Mouse (Mus musculus) E14TG2a.4 (cell line): Measurements from ENCODE around the gene Gja3.

Source experiments
- H3K27me3 ChIP-seq: 2 replicates; pipeline ENCODE4 v1.6.1; 2014; ENCODE audit warnings: low read length, control low read depth; ENCODE audit not compliant: insufficient read depth
- H3K36me3 ChIP-seq: 2 replicates; pipeline ENCODE4 v1.6.1; 2014; ENCODE audit warnings: low read length, control low read depth; ENCODE audit not compliant: insufficient read depth
- H3K4me1 ChIP-seq: replicated peaks from 2 replicates; pipeline ENCODE4 v1.6.1; 2014; ENCODE audit warnings: low read depth, low read length, control low read depth
- H3K4me3 ChIP-seq: replicated peaks from 2 replicates; pipeline ENCODE4 v1.5.1; 2014; ENCODE audit warnings: mild to moderate bottlenecking, low read length
- H3K9me3 ChIP-seq: 2 replicates; pipeline ENCODE4 v1.6.1; 2014; ENCODE audit warnings: low read length, control low read depth
- CTCF ChIP-seq: conservative IDR thresholded peaks from 2 replicates; pipeline ENCODE4 v1.5.1; 2014; ENCODE audit warnings: low read length
- NANOG ChIP-seq: IDR thresholded peaks from 2 replicates; pipeline ENCODE4 v1.6.1; 2014; ENCODE audit warnings: borderline replicate concordance, low read length, mixed read lengths
- POU5F1 ChIP-seq: IDR thresholded peaks from 2 replicates; pipeline ENCODE4 v1.6.1; 2014; ENCODE audit warnings: low read length, borderline replicate concordance

Gja3 gene

GRCm38 (mm10) chr14:57057563-57058321 is at the start of gene Gja3:
TSS of gene Gja3 (minus strand) at chr14:57058100.
- no peak for TF ChIP-seq POU5F1
- TF ChIP-seq CTCF = no peak
- no peak for TF ChIP-seq NANOG
- Histone ChIP-seq H3K4me3 (peak within 1 kb of the TSS; percentile 91), H3K36me3 (no peaks in the 10 kb centered on the region), H3K4me1 (peaks cover 9% of the 10 kb centered on the region), H3K9me3 (no peaks in the 10 kb centered on the region), H3K27me3 (peaks cover 51% of the 10 kb centered on the region)

- H3K36me3 ChIP-seq = no peaks in the 10 kb centered on the region
- peaks cover 80% of the 10 kb centered on the region for H3K27me3 ChIP-seq
- TF ChIP-seq POU5F1 (no peak), NANOG (no peak), CTCF (no peak)
- no peaks in the 10 kb centered on the region for H3K9me3 ChIP-seq
- H3K4me1 ChIP-seq = peaks cover 15% of the 10 kb centered on the region
- H3K4me3 ChIP-seq = no peak overlapping the region
These were observed 49.2 kb upstream of the Gja3 start for GRCm38 (mm10) chr14:57107091-57107490.

- H3K4me3 ChIP-seq = no peak overlapping the region
- TF ChIP-seq CTCF = no peak
- no peak for TF ChIP-seq POU5F1
- no peak for TF ChIP-seq NANOG
- no peaks in the 10 kb centered on the region for H3K9me3 ChIP-seq
- no peaks in the 10 kb centered on the region for H3K36me3 ChIP-seq
- H3K27me3 ChIP-seq = peaks cover 81% of the 10 kb centered on the region
- H3K4me1 ChIP-seq = peaks cover 15% of the 10 kb centered on the region
These were observed 47.8 kb upstream of the Gja3 start for GRCm38 (mm10) chr14:57105721-57106120.

GRCm38 (mm10) chr14:57105111-57105510 is 47.2 kb upstream of the Gja3 start:
- Histone ChIP-seq H3K27me3 (peaks cover 84% of the 10 kb centered on the region), H3K4me3 (peak overlapping the region; percentile 79), H3K4me1 (peaks cover 15% of the 10 kb centered on the region), H3K9me3 (no peaks in the 10 kb centered on the region), H3K36me3 (no peaks in the 10 kb centered on the region)
- no peak for TF ChIP-seq POU5F1
- TF ChIP-seq CTCF = no peak
- no peak for TF ChIP-seq NANOG

GRCm38 (mm10) chr14:57104106-57105023 is 46.5 kb upstream of the Gja3 start, which contains the start of gene Gjb2:
TSS of gene Gjb2 (minus strand) at chr14:57104702.
- H3K36me3 ChIP-seq = no peaks in the 10 kb centered on the region
- H3K4me1 ChIP-seq = peaks cover 15% of the 10 kb centered on the region
- peak within 1 kb of the TSS; percentile 79 for H3K4me3 ChIP-seq
- H3K9me3 ChIP-seq = no peaks in the 10 kb centered on the region
- no peak for TF ChIP-seq CTCF
- no peak for TF ChIP-seq NANOG
- TF ChIP-seq POU5F1 = no peak
- H3K27me3 ChIP-seq = peaks cover 83% of the 10 kb centered on the region

GRCm38 (mm10) chr14:57103711-57104105 is 45.8 kb upstream of the Gja3 start:
- H3K4me3 ChIP-seq = peak overlapping the region; percentile 79
- peaks cover 15% of the 10 kb centered on the region for H3K4me1 ChIP-seq
- peaks cover 83% of the 10 kb centered on the region for H3K27me3 ChIP-seq
- H3K36me3 ChIP-seq = no peaks in the 10 kb centered on the region
- H3K9me3 ChIP-seq = no peaks in the 10 kb centered on the region
- no peak for TF ChIP-seq CTCF
- no peak for TF ChIP-seq POU5F1
- no peak for TF ChIP-seq NANOG

GRCm38 (mm10) chr14:57103121-57103520 is 45.2 kb upstream of the Gja3 start:
- Histone ChIP-seq H3K27me3 (peaks cover 80% of the 10 kb centered on the region), H3K4me1 (peaks cover 15% of the 10 kb centered on the region), H3K36me3 (no peaks in the 10 kb centered on the region), H3K9me3 (no peaks in the 10 kb centered on the region), H3K4me3 (peak overlapping the region; percentile 79; the same call in 1 of the 2 replicates)
- TF ChIP-seq NANOG = no peak
- TF ChIP-seq CTCF = no peak
- TF ChIP-seq POU5F1 = no peak

GRCm38 (mm10) chr14:57101623-57102022 is 43.7 kb upstream of the Gja3 start:
- Histone ChIP-seq H3K36me3 (no peaks in the 10 kb centered on the region), H3K27me3 (peaks cover 68% of the 10 kb centered on the region), H3K4me3 (no peak overlapping the region), H3K9me3 (no peaks in the 10 kb centered on the region), H3K4me1 (peaks cover 15% of the 10 kb centered on the region)
- TF ChIP-seq CTCF = no peak
- no peak for TF ChIP-seq NANOG
- no peak for TF ChIP-seq POU5F1
